Mouse (Mus musculus): ENCODE data around the gene Syce2. TPM values are rescaled to one million over a fixed set of nuclear protein-coding genes. Genes with fewer than 3 reads are reported as not detected.

Gene Syce2
- total and polyA plus RNA-seq, 3 experiments, result 0.54 TPM; not detected in 2

DNA sequence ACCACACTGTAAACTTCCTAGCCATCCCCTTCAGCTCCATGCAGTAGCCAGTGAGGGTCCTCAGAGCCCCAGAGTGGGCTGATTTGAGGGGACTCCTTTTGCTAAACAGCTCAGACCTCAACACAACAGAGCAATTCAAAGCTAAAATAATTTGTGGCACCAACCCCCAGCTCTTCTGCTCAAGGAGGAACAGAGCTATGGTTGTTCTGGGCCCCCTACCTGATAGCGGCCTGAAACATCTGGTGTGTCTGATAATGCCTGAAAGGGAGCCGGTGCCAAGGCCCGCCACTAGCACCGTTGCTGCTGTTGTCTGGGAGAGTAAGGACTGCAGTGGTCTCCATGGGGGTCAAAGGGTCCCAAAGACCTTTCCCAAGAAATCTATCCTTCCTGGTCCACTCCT, 29.2 kb downstream of the Syce2 start:
- H3K9ac ChIP-seq (ENCODE audit: insufficient read depth, low read depth), result no peak overlapping the region
- dilution Hi-C loops (cut with MboI; ENCODE audit: extremely low pct_ligation_motif_present, extremely low pct_unique_long_range_greater_than_20kb, low sequenced_read_pairs) (no loop called here), in situ Hi-C loops (cut with MboI; ENCODE audit: low pct_ligation_motif_present, low pct_unique_long_range_greater_than_20kb, low sequenced_read_pairs) (no loop called here)
- peaks cover 0 to 1% of the 10 kb centered on the region in 2 experiments for H3K36me3 ChIP-seq (replicated peaks in 1 of 2; ENCODE audit: control insufficient read depth in 1 of 2, insufficient read depth in 1 of 2, low read length in 1 of 2)
- no peaks in the 10 kb centered on the region for H3K9me3 ChIP-seq (replicated peaks; ENCODE audit: low read length)
- H3K4me2 ChIP-seq (ENCODE audit: insufficient read depth, low read depth, poor library complexity, severe bottlenecking), result no peak overlapping the region
- no peak for DNase-seq (ENCODE audit: extremely low read depth)
- peaks cover 2 to 9% of the 10 kb centered on the region in 2 experiments; a peak in 2 of 4 replicates for H3K4me1 ChIP-seq (ENCODE audit: control insufficient read depth in 1 of 2, insufficient read depth in 2 of 2)
- H3K27ac ChIP-seq (ENCODE audit: insufficient read depth, low read depth), result no peak overlapping the region
- H3K79me2 ChIP-seq (replicated peaks; ENCODE audit: control insufficient read depth, extremely low read depth, insufficient read depth, poor library complexity, severe bottlenecking), result no peaks in the 10 kb centered on the region
- TF ChIP-seq MEF2A (IDR thresholded peaks at IDR 0.05; ENCODE audit: borderline replicate concordance, low read depth, low read length) (no peak), POLR2A (IDR thresholded peaks at IDR 0.05; ENCODE audit: low read depth, low read length) (no peak), SIN3A (IDR thresholded peaks at IDR 0.05; ENCODE audit: low read length) (no peak), TCF12 (IDR thresholded peaks at IDR 0.05; ENCODE audit: low read depth, low read length) (no peak), CHD1 (IDR thresholded peaks at IDR 0.05; ENCODE audit: low read depth, low read length) (no peak), CTCF (conservative IDR thresholded peaks at IDR 0.05 in 1 of 2, IDR thresholded peaks at IDR 0.05 in 1 of 2; ENCODE audit: low read depth in 2 of 2, low read length in 2 of 2) (no peak)
- peaks cover 21% of the 10 kb centered on the region for H3K27me3 ChIP-seq (replicated peaks)
- no peak overlapping the region for H3K4me3 ChIP-seq (replicated peaks in 1 of 3; ENCODE audit: low read depth in 2 of 3, low read length in 2 of 3, poor library complexity in 1 of 3)

- Histone ChIP-seq H3K9ac (ENCODE audit: insufficient read depth, low read depth) (peak within 1 kb of the TSS; percentile 63), H3K36me3 (replicated peaks in 1 of 2; ENCODE audit: control insufficient read depth in 1 of 2, insufficient read depth in 1 of 2, low read length in 1 of 2) (no peaks in the 10 kb centered on the region), H3K79me2 (replicated peaks; ENCODE audit: control insufficient read depth, extremely low read depth, insufficient read depth, poor library complexity, severe bottlenecking) (no peaks in the 10 kb centered on the region), H3K9me3 (replicated peaks; ENCODE audit: low read length) (no peaks in the 10 kb centered on the region), H3K4me1 (ENCODE audit: control insufficient read depth in 1 of 2, insufficient read depth in 2 of 2) (peaks cover 2 to 9% of the 10 kb centered on the region in 2 experiments; a peak in 2 of 4 replicates), H3K4me2 (ENCODE audit: insufficient read depth, low read depth, poor library complexity, severe bottlenecking) (peak within 1 kb of the TSS; percentile 86), H3K4me3 (replicated peaks in 1 of 3; ENCODE audit: low read depth in 2 of 3, low read length in 2 of 3, poor library complexity in 1 of 3) (peak within 1 kb of the TSS; percentile 61 to 79 (median 63)), H3K27ac (ENCODE audit: insufficient read depth, low read depth) (no peak within 1 kb of the TSS), H3K27me3 (replicated peaks) (peaks cover 21% of the 10 kb centered on the region)
- DNase-seq (ENCODE audit: extremely low read depth), result no peak
- dilution Hi-C loops (cut with MboI; ENCODE audit: extremely low pct_ligation_motif_present, extremely low pct_unique_long_range_greater_than_20kb, low sequenced_read_pairs) (no loop called here), in situ Hi-C loops (cut with MboI; ENCODE audit: low pct_ligation_motif_present, low pct_unique_long_range_greater_than_20kb, low sequenced_read_pairs) (no loop called here)
- TF ChIP-seq RCOR1 (conservative IDR thresholded peaks at IDR 0.05; ENCODE audit: low read depth, low read length) (no peak), JUN (IDR thresholded peaks at IDR 0.05; ENCODE audit: insufficient read depth, low read depth, low read length) (no peak), CHD1 (IDR thresholded peaks at IDR 0.05; ENCODE audit: low read depth, low read length) (no peak), NELFE (IDR thresholded peaks at IDR 0.05; ENCODE audit: low read depth, low read length) (no peak), ZNF384 (IDR thresholded peaks at IDR 0.05; ENCODE audit: low read depth, low read length) (no peak), E2F4 (IDR thresholded peaks at IDR 0.05; ENCODE audit: insufficient replicate concordance, low read depth, low read length) (no peak), MEF2A (IDR thresholded peaks at IDR 0.05; ENCODE audit: borderline replicate concordance, low read depth, low read length) (no peak), SIN3A (IDR thresholded peaks at IDR 0.05; ENCODE audit: low read length) (no peak), POLR2A (IDR thresholded peaks at IDR 0.05; ENCODE audit: low read depth, low read length) (no peak), ZKSCAN1 (IDR thresholded peaks at IDR 0.05; ENCODE audit: borderline replicate concordance, low read depth, low read length) (no peak), MAZ (IDR thresholded peaks at IDR 0.05; ENCODE audit: low read depth, low read length) (no peak), NRF1 (IDR thresholded peaks at IDR 0.05; ENCODE audit: low read depth, low read length) (no peak), GABPA (IDR thresholded peaks at IDR 0.05; ENCODE audit: insufficient replicate concordance, low read depth, low read length) (no peak), ETS1 (conservative IDR thresholded peaks at IDR 0.05; ENCODE audit: low read depth, low read length) (no peak), USF1 (IDR thresholded peaks at IDR 0.05; ENCODE audit: low read depth, low read length) (no peak), SMC3 (IDR thresholded peaks at IDR 0.05; ENCODE audit: low read depth, low read length) (no peak), ELF1 (IDR thresholded peaks at IDR 0.05; ENCODE audit: low read depth, low read length) (no peak), KAT2A (IDR thresholded peaks at IDR 0.05; ENCODE audit: insufficient replicate concordance, low read length) (no peak), CHD2 (IDR thresholded peaks at IDR 0.05; ENCODE audit: low read length) (no peak), HCFC1 (IDR thresholded peaks at IDR 0.05; ENCODE audit: low read depth, low read length) (no peak)
Measured at GRCm38 (mm10) chr8:84901752-84902151, 29.8 kb downstream of the Syce2 start, which contains the start of gene Klf1. Klf1 (plus strand) TSS chr8:84901928.

All from CH12.LX (cell line).